ENCODE assay signal across 18 mouse cellular contexts in genomic region chr19:10798576-10798975, GRCm38 (mm10). TPM values are rescaled to one million over a fixed set of nuclear protein-coding genes. Genes with fewer than 3 reads are reported as not detected.
"Had no signal": no experiment of that assay in that cellular context is flagged by ENCODE, and none has a peak within 500 bp of the region (broad histone marks: within the 10 kb centered on the region; RNA-seq: fewer than 3 reads in every experiment).

No protein-coding gene starts in this region.

- H3K36me3 ChIP-seq: kidney, embryonic 15.5 days; liver, embryonic 15.5 days; midbrain, embryonic 12.5 days; neural tube, embryonic 15.5 days had no signal

- H3K27ac ChIP-seq: kidney, embryonic 15.5 days; liver, embryonic 15.5 days; macrophage; midbrain, embryonic 12.5 days; neural tube, embryonic 15.5 days had no signal

- H3K4me1 ChIP-seq: liver, embryonic 15.5 days; midbrain, embryonic 12.5 days had no signal

- DNase-seq: kidney, adult 2 months; kidney, postnatal 25 days; layer of hippocampus, postnatal 36 days; left cerebral cortex, postnatal 4 days; lung, adult 2 months; lung, postnatal 10 days; right cerebral cortex, postnatal 25 days; thymus, adult 18-20 months; thymus, postnatal 14 days had no signal

- H3K9ac ChIP-seq: kidney, embryonic 15.5 days; liver, embryonic 15.5 days; midbrain, embryonic 12.5 days; neural tube, embryonic 15.5 days had no signal

- H3K4me3 ChIP-seq: kidney, embryonic 15.5 days; liver, embryonic 15.5 days; megakaryocyte, embryonic 14.5 days; midbrain, embryonic 12.5 days; neural tube, embryonic 15.5 days had no signal

- H3K27me3 ChIP-seq: kidney, embryonic 15.5 days; liver, embryonic 15.5 days; midbrain, embryonic 12.5 days; neural tube, embryonic 15.5 days had no signal

- H3K9me3 ChIP-seq: kidney, embryonic 15.5 days; liver, embryonic 15.5 days; megakaryocyte, embryonic 14.5 days; midbrain, embryonic 12.5 days; neural tube, embryonic 15.5 days had no signal

RNA-seq across cellular contexts. Expression of gene Cd6, which starts 31.3 kb away (rescaled TPM):
- total RNA-seq: left cerebral cortex, postnatal 4 days; midbrain, postnatal 0 days had no signal
- polyA plus RNA-seq: liver, embryonic 11.5 days; liver, embryonic 15.5 days; midbrain, embryonic 12.5 days; neural tube, embryonic 11.5 days; neural tube, embryonic 15.5 days had no signal

RNA-seq across cellular contexts. Expression of gene Cd5, which starts 59.8 kb away (rescaled TPM):
- total RNA-seq: layer of hippocampus, postnatal 36 days; left cerebral cortex, postnatal 4 days had no signal
- polyA plus RNA-seq: liver, embryonic 11.5 days; liver, embryonic 15.5 days had no signal
